Mouse (Mus musculus) ES-E14 (cell line): ENCODE measurements around the gene Mrpl45.

Experiments
- CHD2 ChIP-seq: IDR thresholded peaks from 2 replicates; pipeline ENCODE4 v1.6.1; 2014; ENCODE audit warnings: mild to moderate bottlenecking, low read depth, low read length, inconsistent platforms
- HCFC1 ChIP-seq: IDR thresholded peaks from 2 replicates; pipeline ENCODE4 v1.6.1; 2012; ENCODE audit warnings: low read length, inconsistent platforms, borderline replicate concordance; ENCODE audit not compliant: insufficient read depth
- MAFK ChIP-seq: IDR thresholded peaks from 2 replicates; pipeline ENCODE4 v1.6.1; 2014; ENCODE audit warnings: mild to moderate bottlenecking, low read depth, low read length, inconsistent platforms; ENCODE audit not compliant: insufficient read depth
- ZNF384 ChIP-seq: IDR thresholded peaks from 2 replicates; pipeline ENCODE4 v1.6.1; 2012; ENCODE audit warnings: low read depth, low read length, inconsistent platforms

DNA sequence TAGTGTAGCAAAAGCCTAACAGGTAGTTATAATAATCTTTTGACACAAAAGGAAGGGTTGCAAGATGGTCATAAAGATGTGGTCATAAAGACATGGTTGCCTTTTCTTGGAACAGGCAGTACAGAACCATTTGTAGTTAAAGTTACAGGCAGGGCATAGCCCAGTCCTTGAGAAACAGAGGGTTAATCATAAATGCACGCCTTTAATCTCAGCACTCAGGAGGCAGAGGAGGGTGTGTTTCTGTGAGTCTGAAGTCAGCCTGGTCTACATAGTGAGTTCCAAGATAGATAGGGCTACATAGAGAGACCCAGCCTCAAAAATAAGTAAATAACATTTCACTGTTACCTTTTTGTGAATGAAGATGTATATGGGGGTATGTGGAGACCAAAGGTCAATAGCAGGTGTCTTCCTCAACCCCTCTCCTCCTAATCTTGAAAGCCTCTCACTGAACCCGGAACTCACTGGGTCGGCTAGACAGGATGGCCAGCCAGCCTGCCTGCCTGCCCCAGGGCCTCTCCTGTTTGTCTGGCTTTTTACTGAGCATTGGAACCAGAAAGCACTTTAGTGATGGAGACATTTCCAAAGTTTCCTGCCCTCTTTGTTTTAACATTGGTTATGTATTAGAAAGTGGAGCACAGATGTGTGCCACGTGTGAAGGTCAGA is 37.5 kb downstream of the Mrpl45 start:
- no peak for TF ChIP-seq MAFK
- TF ChIP-seq HCFC1: no peak
- no peak for TF ChIP-seq CHD2
- TF ChIP-seq ZNF384: no peak
